ENCODE assay signal across 25 mouse cellular contexts in the genomic region with DNA sequence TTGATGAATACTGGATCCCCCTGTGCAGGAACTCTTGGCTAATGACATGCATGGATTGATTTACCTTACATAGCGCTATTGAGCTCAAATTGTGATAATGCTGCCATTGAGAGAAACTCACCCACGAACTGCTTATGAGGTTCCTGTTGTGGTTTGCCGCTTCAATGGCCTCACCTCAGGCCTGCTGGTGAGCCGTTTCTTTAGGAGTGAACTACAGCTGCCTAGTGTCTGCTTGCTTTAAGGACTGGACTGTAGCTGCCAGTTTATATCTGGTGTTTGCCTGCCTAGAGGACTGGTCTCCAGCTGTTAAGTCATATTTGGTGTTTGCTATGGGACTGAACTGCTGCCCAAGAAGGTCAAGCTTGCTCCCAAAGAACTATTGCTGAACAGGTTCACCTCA. TPM values are rescaled to one million over a fixed set of nuclear protein-coding genes. Genes with fewer than 3 reads are reported as not detected.
DNase-seq lines count a peak whose midpoint lies in the region; ATAC-seq and TF ChIP-seq lines count a peak whose summit lies in the region.
"Had no signal": no experiment of that assay in that cellular context is flagged by ENCODE, and none has a peak within 500 bp of the region (broad histone marks: within the 10 kb centered on the region; RNA-seq: fewer than 3 reads in every experiment).

No protein-coding gene starts in this region.

- no peak overlapping the region for H3K4me3 ChIP-seq in lung, adult 2 months (replicated peaks; ENCODE audit: extremely low read depth, low read depth, low read length)
- no peak overlapping the region for H3K4me3 ChIP-seq in MEL (ENCODE audit: control insufficient read depth in 1 of 2, insufficient read depth in 1 of 2, low read depth in 2 of 2, low read length in 2 of 2)
- H3K4me3 ChIP-seq in hindbrain, embryonic 14.5 days (replicated peaks; ENCODE audit: low read length) = no peak overlapping the region
- H3K4me3 ChIP-seq: embryonic facial prominence, embryonic 13.5 days; embryonic facial prominence, embryonic 15.5 days; erythroblast, embryonic 14.5 days; forebrain, embryonic 10.5 days; forebrain, embryonic 13.5 days; forebrain, embryonic 15.5 days had no signal

- no peaks in the 10 kb centered on the region for H3K9me3 ChIP-seq in MEL (replicated peaks; ENCODE audit: insufficient read depth, low read length)
- H3K9me3 ChIP-seq in hindbrain, embryonic 14.5 days (ENCODE audit: control insufficient read depth, low read length) = no peaks in the 10 kb centered on the region
- H3K9me3 ChIP-seq: embryonic facial prominence, embryonic 13.5 days; embryonic facial prominence, embryonic 15.5 days; forebrain, embryonic 10.5 days; forebrain, embryonic 13.5 days; forebrain, embryonic 15.5 days; G1E had no signal

- DNase-seq in lung, adult 2 months = peak; percentile 2
- DNase-seq in lung, adult 18-20 months = no peak
- DNase-seq in B cell, adult 2 months = peak; percentile 20 to 29
- DNase-seq in MEL (ENCODE audit: low read depth, low spot score) = peak; percentile 82
- no peak for DNase-seq in adrenal gland, adult (ENCODE audit: inconsistent age in 2 of 2, low spot score in 1 of 2)
- no peak for DNase-seq in hindbrain, embryonic 14.5 days (ENCODE audit: low spot score)
- no peak for DNase-seq in retina, postnatal 1 day
- DNase-seq: adrenal gland, adult 8-10 months; adrenal gland, postnatal 25 days; cerebellum, adult 11 months; cerebellum, adult 18-20 months; cerebellum, adult 8-10 months; cerebellum, adult 9-11 months; cerebellum, postnatal 14 days; cerebellum, postnatal 36 days; embryo, embryonic 11 days; forebrain, postnatal 0 days had no signal

- 86% methylated on average over 4 of the region's 4 CpGs for whole genome bisulfite sequencing in lung, adult 2 months
- WGBS in hindbrain, embryonic 14.5 days = 69% methylated on average over 4 of the region's 4 CpGs

- peaks cover 4% of the 10 kb centered on the region for H3K4me1 ChIP-seq in lung, adult 2 months (ENCODE audit: control insufficient read depth, insufficient read depth, low read length)
- peaks cover 23 to 39% of the 10 kb centered on the region in 2 experiments for H3K4me1 ChIP-seq in MEL (ENCODE audit: control insufficient read depth in 1 of 2, insufficient read depth in 2 of 2, low read length in 2 of 2)
- H3K4me1 ChIP-seq in hindbrain, embryonic 14.5 days (replicated peaks; ENCODE audit: control insufficient read depth, insufficient read depth, low read length) = no peaks in the 10 kb centered on the region
- H3K4me1 ChIP-seq: forebrain, embryonic 15.5 days had no signal

- TF ChIP-seq POLR2A in lung, adult 2 months (IDR thresholded peaks at IDR 0.05; ENCODE audit: borderline replicate concordance, extremely low read depth, low read depth, low read length) = no peak
- TF ChIP-seq POLR2A in MEL (IDR thresholded peaks at IDR 0.05; ENCODE audit: control insufficient read depth in 1 of 2, insufficient read depth in 1 of 2, low read depth in 1 of 2, low read length in 2 of 2, poor library complexity in 1 of 2) = no peak; a peak in 1 of 4 replicates

- H3K79me2 ChIP-seq in MEL (ENCODE audit: control insufficient read depth, insufficient read depth, low read length, poor library complexity) = no peaks in the 10 kb centered on the region

- ATAC-seq in hindbrain, embryonic 14.5 days (ENCODE audit: low FRiP score) = no peak
- ATAC-seq: forebrain, postnatal 0 days had no signal

- peak overlapping the region; percentile 89 for H3K27ac ChIP-seq in MEL (ENCODE audit: control insufficient read depth, low read depth, low read length)
- no peak overlapping the region for H3K27ac ChIP-seq in hindbrain, embryonic 14.5 days
- H3K27ac ChIP-seq: embryonic facial prominence, embryonic 13.5 days; embryonic facial prominence, embryonic 15.5 days; forebrain, embryonic 10.5 days; forebrain, embryonic 13.5 days; forebrain, embryonic 15.5 days had no signal

- no peak for TF ChIP-seq RAD21 in MEL (IDR thresholded peaks at IDR 0.05; ENCODE audit: low read depth, low read length)

- no peak overlapping the region for H3K4me2 ChIP-seq in hindbrain, embryonic 14.5 days (replicated peaks)
- H3K4me2 ChIP-seq: embryonic facial prominence, embryonic 13.5 days; embryonic facial prominence, embryonic 15.5 days; forebrain, embryonic 13.5 days; forebrain, embryonic 15.5 days had no signal

- peaks cover 0 to 25% of the 10 kb centered on the region in 2 experiments; a peak in 2 of 4 replicates for H3K36me3 ChIP-seq in MEL (ENCODE audit: control insufficient read depth in 1 of 2, insufficient read depth in 2 of 2, low read length in 2 of 2)
- H3K36me3 ChIP-seq in hindbrain, embryonic 14.5 days (replicated peaks; ENCODE audit: control insufficient read depth, insufficient read depth) = no peaks in the 10 kb centered on the region
- H3K36me3 ChIP-seq: embryonic facial prominence, embryonic 13.5 days; embryonic facial prominence, embryonic 15.5 days; forebrain, embryonic 10.5 days; forebrain, embryonic 15.5 days; G1E had no signal

- H3K27me3 ChIP-seq in MEL (ENCODE audit: control insufficient read depth in 1 of 2, insufficient read depth in 2 of 2, low read length in 2 of 2) = no peaks in the 10 kb centered on the region
- peaks cover 5% of the 10 kb centered on the region for H3K27me3 ChIP-seq in hindbrain, embryonic 14.5 days (ENCODE audit: control insufficient read depth, insufficient read depth, low read length)
- H3K27me3 ChIP-seq: embryonic facial prominence, embryonic 15.5 days; forebrain, embryonic 15.5 days had no signal

- no peak overlapping the region for H3K9ac ChIP-seq in MEL (ENCODE audit: control insufficient read depth, low read depth, low read length, poor library complexity, severe bottlenecking)
- H3K9ac ChIP-seq in hindbrain, embryonic 14.5 days = no peak overlapping the region
- H3K9ac ChIP-seq: embryonic facial prominence, embryonic 15.5 days; forebrain, embryonic 15.5 days; forebrain, postnatal 0 days had no signal

- peak; percentile 55 to 57; a peak in 3 of 4 replicates for TF ChIP-seq EP300 in MEL (IDR thresholded peaks at IDR 0.05; ENCODE audit: low read depth in 1 of 2, low read length in 2 of 2)

- TF ChIP-seq CTCF in lung, adult 2 months (IDR thresholded peaks at IDR 0.05; ENCODE audit: insufficient read depth, low read length) = no peak
- TF ChIP-seq CTCF in MEL (IDR thresholded peaks at IDR 0.05 in 2 of 3, conservative IDR thresholded peaks at IDR 0.05 in 1 of 3; ENCODE audit: control insufficient read depth in 1 of 3, insufficient read depth in 1 of 3, low read depth in 2 of 3, low read length in 3 of 3, poor library complexity in 1 of 3, severe bottlenecking in 1 of 3) = no peak

TF ChIP-seq in MEL, 35 proteins besides CTCF, POLR2A, EP300 and RAD21 (continues in another document):
- TF ChIP-seq CHD2 (IDR thresholded peaks at IDR 0.05; ENCODE audit: low read length) = no peak
- TF ChIP-seq USF1 (IDR thresholded peaks at IDR 0.05; ENCODE audit: low read depth, low read length) = peak; percentile 17; the same call in 1 of the 2 replicates
- TF ChIP-seq TCF12 (IDR thresholded peaks at IDR 0.05; ENCODE audit: low read depth, low read length) = peak; percentile 47; the same call in 1 of the 2 replicates
- TF ChIP-seq KAT2A (conservative IDR thresholded peaks at IDR 0.05; ENCODE audit: low read depth, low read length) = no peak
- TF ChIP-seq ZKSCAN1 (IDR thresholded peaks at IDR 0.05; ENCODE audit: low read depth, low read length) = no peak
- peak; percentile 40 for TF ChIP-seq NELFE (IDR thresholded peaks at IDR 0.05; ENCODE audit: low read depth, low read length)
- TF ChIP-seq MAZ (IDR thresholded peaks at IDR 0.05; ENCODE audit: low read depth, low read length) = 0 out of 2 replicates have a peak, but pooled peaks have one; percentile 14
- TF ChIP-seq MXI1 (IDR thresholded peaks at IDR 0.05; ENCODE audit: low read depth, low read length) = peak; percentile 48
- TF ChIP-seq POLR2AphosphoS2 (IDR thresholded peaks at IDR 0.05; ENCODE audit: low read length) = no peak
- no peak for TF ChIP-seq ZMIZ1 (IDR thresholded peaks at IDR 0.05; ENCODE audit: low read depth, low read length)
- TF ChIP-seq RCOR1 (IDR thresholded peaks at IDR 0.05; ENCODE audit: low read depth, low read length) = peak; percentile 50; the same call in 1 of the 2 replicates
- TF ChIP-seq MYB (IDR thresholded peaks at IDR 0.05; ENCODE audit: low read depth, low read length) = 0 out of 2 replicates have a peak, but pooled peaks have one; percentile 35
- peak; percentile 62 for TF ChIP-seq SIN3A (IDR thresholded peaks at IDR 0.05; ENCODE audit: low read length)

RNA-seq across cellular contexts. Expression of gene Tmem129, which starts 24.7 kb away (rescaled TPM):
- polyA plus RNA-seq in lung, adult 2 months (2012; rRNA removed) = 41.5 and 46.1 TPM in 2 replicates
- 33.3 and 40.2 TPM in 2 replicates for total RNA-seq in MEL (2012; rRNA removed)
- 10 to 100 TPM in 1 of 2 experiments, not detected in 1; 51.3 TPM for polyA plus RNA-seq in MEL (2012; ENCODE audit: insufficient read depth in 1 of 2, insufficient read length in 2 of 2, low read depth in 1 of 2, low replicate concordance in 2 of 2, missing spikeins in 1 of 2)
- polyA plus RNA-seq in hindbrain, embryonic 14.5 days (2014; fragmentation: Nextera tagmentation; extraction: Ambion mirVana) = 27.5 and 28.8 TPM in 2 replicates

RNA-seq across cellular contexts. Expression of gene Tacc3, which starts 25.0 kb away (rescaled TPM):
- polyA plus RNA-seq in lung, adult 2 months (2012; rRNA removed) = 3.1 and 5.3 TPM in 2 replicates
- total RNA-seq in MEL (2012; rRNA removed) = 149 and 151 TPM in 2 replicates
- 100 to 1,000 TPM; 165 to 609 TPM for polyA plus RNA-seq in MEL (2012; ENCODE audit: insufficient read depth in 1 of 2, insufficient read length in 2 of 2, low read depth in 1 of 2, low replicate concordance in 2 of 2, missing spikeins in 1 of 2)
- 32.3 and 41.0 TPM in 2 replicates for polyA plus RNA-seq in hindbrain, embryonic 14.5 days (2014; fragmentation: Nextera tagmentation; extraction: Ambion mirVana)

RNA-seq across cellular contexts. Expression of gene Slbp, which starts 30.6 kb away (rescaled TPM):
- polyA plus RNA-seq in lung, adult 2 months (2012; rRNA removed) = 20.4 and 21.3 TPM in 2 replicates
- total RNA-seq in MEL (2012; rRNA removed) = 250 and 255 TPM in 2 replicates
- polyA plus RNA-seq in MEL (2012; ENCODE audit: insufficient read depth in 1 of 2, insufficient read length in 2 of 2, low read depth in 1 of 2, low replicate concordance in 2 of 2, missing spikeins in 1 of 2) = 100 to 1,000 TPM; 233 to 731 TPM
- polyA plus RNA-seq in hindbrain, embryonic 14.5 days (2014; fragmentation: Nextera tagmentation; extraction: Ambion mirVana) = 115 and 125 TPM in 2 replicates

RNA-seq across cellular contexts. Expression of gene Fgfr3, which starts 38.5 kb away (rescaled TPM):
- 237 and 258 TPM in 2 replicates for polyA plus RNA-seq in lung, adult 2 months (2012; rRNA removed)
- total RNA-seq in MEL (2012; rRNA removed) = 4.8 and 6.0 TPM in 2 replicates
- 10 to 100 TPM in 1 of 2 experiments, not detected in 1; 10.2 TPM for polyA plus RNA-seq in MEL (2012; ENCODE audit: insufficient read depth in 1 of 2, insufficient read length in 2 of 2, low read depth in 1 of 2, low replicate concordance in 2 of 2, missing spikeins in 1 of 2)
- 46.5 and 47.2 TPM in 2 replicates for polyA plus RNA-seq in hindbrain, embryonic 14.5 days (2014; fragmentation: Nextera tagmentation; extraction: Ambion mirVana)
- polyA plus RNA-seq: erythroblast, embryonic 14.5 days had no signal

RNA-seq across cellular contexts. Expression of gene Gm9903, which starts 53.2 kb away (rescaled TPM):
- polyA plus RNA-seq in lung, adult 2 months (2012; rRNA removed) = 0.52 and 0.73 TPM in 2 replicates
- total RNA-seq in MEL (2012; rRNA removed) = 0.13 and 0.19 TPM in 2 replicates
- under 1 TPM in 1 of 2 experiments, not detected in 1; 0.36 TPM for polyA plus RNA-seq in MEL (2012; ENCODE audit: insufficient read depth in 1 of 2, insufficient read length in 2 of 2, low read depth in 1 of 2, low replicate concordance in 2 of 2, missing spikeins in 1 of 2)
- polyA plus RNA-seq in hindbrain, embryonic 14.5 days (2014; fragmentation: Nextera tagmentation; extraction: Ambion mirVana) = 0.64 and 0.77 TPM in 2 replicates
- total RNA-seq: common myeloid progenitor, adult 5-6 weeks had no signal
- polyA plus RNA-seq: erythroblast, embryonic 14.5 days; G1E had no signal

Comparison
In these comparisons a context has a peak if more than half of its experiments do, and no peak if none do; other contexts are left out.
1. DNase-seq: peak in lung, adult 2 months (single experiment), B cell, adult 2 months (2 of 2) and MEL (single experiment); none in lung, adult 18-20 months (0 of 2), adrenal gland, adult (0 of 2), hindbrain, embryonic 14.5 days (single experiment) and retina, postnatal 1 day (single experiment).